Mouse (Mus musculus) v-Abl transformed pro-B cells (cell line): ENCODE results near the gene Kars.

Experiments
- in situ Hi-C, 2 experiments: fragments of 400-800 bp; cut with MboI; formaldehyde crosslinking; loops; one replicate each; pipeline ENCODE4 v1.15.1; 2025; ENCODE audit not compliant: unreplicated experiment in 2 of 2

Kars gene

DNA sequence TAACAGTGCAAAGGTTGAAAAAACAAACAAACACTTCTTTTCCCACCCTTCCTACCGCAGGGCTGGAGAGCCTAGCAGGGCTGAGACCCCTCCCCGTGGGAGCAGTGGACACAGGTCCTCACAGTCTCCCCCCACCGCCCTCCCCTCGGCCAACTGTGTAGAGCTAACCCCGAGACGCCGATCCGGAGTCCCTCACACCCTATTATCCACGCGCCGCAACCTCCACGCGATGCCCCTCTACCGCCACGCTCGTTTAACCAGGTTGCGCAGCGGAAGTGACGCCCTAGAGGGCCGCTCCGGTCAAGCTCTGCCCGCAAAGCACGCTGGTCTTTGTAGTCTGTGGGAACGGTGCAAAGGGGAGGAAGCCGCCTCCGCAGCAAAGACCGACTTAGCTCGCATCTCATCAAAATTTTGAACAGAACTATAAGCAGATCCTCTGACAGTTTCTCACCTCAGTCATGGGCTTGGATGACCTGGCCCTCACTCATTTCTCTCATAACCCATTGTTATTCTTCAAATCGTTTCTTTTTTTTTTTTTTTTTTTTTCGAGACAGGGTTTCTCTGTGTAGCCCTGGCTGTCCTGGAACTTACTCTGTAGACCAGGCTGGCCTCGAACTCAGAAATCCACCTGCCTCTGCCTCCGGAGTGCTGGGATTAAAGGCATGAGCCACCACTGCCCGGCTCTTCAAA, 19.0 kb downstream of the Kars start, which contains the start of gene Adat1:
Adat1 (minus strand) TSS at position 290 of the 690 bp plus-strand sequence.
- in situ Hi-C loops: loop anchor here (5.0 to 25.0 kb wide), 4 partner anchors 40 to 655 kb away; partner anchors contain the start of genes Gabarapl2 (in 1 of the 2), Mlkl (in 1 of the 2) and Wdr59 (in 1 of the 2)

DNA sequence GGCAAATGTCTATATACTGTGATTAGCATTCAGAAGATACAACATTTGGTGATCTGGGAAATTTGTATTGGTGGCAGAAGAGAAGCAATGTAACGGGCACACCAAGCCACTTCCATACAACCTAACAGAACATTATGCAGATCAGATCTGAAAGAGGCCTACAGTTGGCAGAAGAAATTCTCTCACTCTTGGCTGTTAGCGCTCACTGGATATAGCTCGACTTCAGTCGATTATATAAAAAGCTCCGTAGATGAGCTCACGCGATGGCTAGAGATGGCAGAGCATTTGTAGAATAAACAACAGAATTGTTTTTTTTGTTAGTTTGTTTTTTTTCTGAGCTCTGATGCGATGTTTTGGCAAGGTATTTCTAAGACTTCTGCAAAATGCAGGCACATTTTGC, 19.8 kb downstream of the Kars start:
- in situ Hi-C loops: loop anchor here (5.0 to 25.0 kb wide), 4 partner anchors 41 to 654 kb away; partner anchors contain the start of genes Gabarapl2 (in 1 of the 2), Mlkl (in 1 of the 2) and Wdr59 (in 1 of the 2)

DNA sequence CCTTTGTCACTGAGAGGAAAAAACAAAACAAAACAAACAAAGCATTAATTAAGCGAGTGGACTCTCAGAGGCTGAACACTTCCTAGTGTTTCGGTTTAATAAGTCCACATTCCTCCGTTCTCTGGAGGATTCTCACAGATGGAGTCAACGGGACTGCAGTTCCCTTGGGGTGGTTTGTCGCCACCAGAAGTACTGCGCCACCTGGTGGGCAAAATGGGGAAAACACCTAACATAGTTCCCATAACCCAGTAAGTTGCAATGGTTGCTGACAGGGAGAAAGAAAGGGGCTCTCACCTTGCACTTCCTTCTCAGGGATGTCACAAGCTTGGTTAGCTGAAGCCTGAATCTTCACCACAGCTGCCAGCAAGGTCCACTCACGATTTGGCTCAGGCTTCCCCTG, 21.2 kb downstream of the Kars start:
- in situ Hi-C loops: loop anchor here (5.0 to 25.0 kb wide), 5 partner anchors 42 to 653 kb away; partner anchors contain the start of genes Gabarapl2 (in 1 of the 2), Mlkl (in 1 of the 2) and Wdr59 (in 1 of the 2)

DNA sequence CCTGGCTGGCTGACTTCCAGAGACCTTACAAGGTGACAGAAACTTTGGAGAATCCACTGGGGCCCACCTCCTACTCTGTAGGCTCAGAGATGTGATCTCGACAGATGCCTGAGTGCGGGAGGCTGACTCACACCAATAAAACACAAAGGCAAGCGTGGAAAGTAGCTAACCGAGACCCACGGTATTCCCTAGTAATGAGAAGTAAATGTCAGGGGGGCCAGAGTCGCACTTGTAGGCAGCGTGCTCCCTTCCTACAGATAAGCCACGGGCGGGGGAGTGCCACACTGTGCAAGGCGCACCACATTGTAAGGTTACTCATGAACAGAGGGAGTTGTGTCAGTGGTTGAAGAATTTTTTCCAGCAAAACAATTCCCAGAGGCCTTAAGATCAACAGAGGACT, 26.6 kb downstream of the Kars start:
- in situ Hi-C loops: loop anchor here (5.0 to 25.0 kb wide), 3 partner anchors 112 to 647 kb away; partner anchors contain the start of genes Mlkl (in 1 of the 2) and Wdr59 (in 1 of the 2)

DNA sequence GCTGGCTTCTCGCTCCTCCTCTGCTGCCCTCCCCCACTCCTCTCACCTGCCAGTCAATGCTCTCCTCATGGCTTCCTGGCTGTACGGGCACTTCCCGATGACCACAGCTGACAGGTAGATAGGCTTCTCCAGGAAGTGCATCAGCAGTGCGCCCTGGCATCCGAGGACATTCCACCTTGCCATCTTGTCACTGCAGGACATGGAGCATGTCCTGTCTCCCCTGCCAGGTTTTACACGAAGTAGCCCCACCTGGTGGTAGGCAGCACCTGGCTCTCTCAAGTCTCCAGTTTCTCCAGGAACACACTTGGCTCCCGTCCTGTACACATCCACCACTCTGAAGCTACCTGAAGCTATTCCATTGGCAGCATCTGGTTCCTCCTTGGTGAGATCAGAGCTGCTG, 29.0 kb downstream of the Kars start:
- in situ Hi-C loops: loop anchor here (5.0 to 25.0 kb wide), 3 partner anchors 110 to 645 kb away; partner anchors contain the start of genes Mlkl (in 1 of the 2) and Wdr59 (in 1 of the 2)

DNA sequence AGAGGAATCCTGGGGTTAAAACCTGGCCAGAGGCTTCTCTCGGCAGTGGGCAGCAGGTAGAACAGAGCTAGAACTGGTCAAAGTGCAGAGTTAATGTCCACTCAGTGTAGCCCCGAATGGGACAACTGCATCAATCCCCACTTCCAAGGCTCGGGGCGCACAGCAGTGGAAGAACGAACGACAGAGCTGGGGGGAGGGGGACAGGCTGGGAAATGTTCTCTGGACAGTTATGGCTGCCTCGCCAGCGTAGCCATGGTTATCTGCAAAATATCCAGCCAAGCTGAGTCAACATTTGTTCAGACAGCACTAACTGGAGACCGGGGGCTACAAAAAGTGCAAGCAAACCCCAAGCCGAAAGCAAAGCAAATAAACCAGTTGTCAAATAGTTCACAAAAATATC, 33.0 kb downstream of the Kars start:
- in situ Hi-C loops: loop anchor here (25.0 kb wide), 2 partner anchors 466 to 641 kb away; partner anchors contain the start of genes Mlkl (in 1 of the 2) and Wdr59 (in 1 of the 2)

DNA sequence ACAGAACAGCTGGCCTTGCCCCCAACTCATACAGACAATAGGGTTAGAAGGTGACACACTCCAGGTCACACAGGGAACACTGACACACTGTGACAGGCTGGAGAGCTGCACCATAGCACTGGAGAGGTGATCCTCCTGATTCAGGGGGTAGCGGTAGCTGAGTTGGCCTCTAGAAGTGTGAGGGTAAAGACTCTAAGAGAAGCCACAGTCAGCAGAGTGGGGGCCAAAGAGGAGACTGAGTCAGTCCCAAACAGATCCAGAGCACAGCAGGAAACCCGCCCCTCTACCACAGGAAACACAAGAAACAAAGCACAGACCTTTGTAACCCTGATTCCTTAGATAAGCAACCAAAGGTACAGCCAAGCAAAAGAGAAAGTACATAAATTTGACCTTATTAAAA, 34.8 kb downstream of the Kars start:
- in situ Hi-C loops: loop anchor here (25.0 kb wide), 2 partner anchors 464 to 639 kb away; partner anchors contain the start of genes Mlkl (in 1 of the 2) and Wdr59 (in 1 of the 2)

DNA sequence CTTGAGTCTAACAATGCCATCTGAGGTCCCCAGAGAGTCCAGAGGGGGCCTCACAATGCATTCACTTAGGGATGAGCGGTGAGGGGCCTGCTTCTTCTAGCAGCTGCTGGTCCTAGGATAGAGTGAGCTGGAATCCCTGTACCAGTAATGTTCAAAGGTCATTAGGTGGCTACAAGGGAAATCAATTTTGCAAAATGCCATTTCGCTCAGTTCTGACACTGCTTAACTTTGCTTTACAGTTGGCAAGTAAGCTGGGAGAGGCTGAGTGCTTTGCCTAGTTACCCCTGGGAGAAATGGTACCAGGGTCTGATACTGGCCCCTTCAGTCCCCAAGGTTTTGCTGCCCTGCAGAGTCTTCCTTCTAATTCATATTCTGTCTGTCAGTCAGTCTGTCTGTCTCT, 35.4 kb downstream of the Kars start:
- in situ Hi-C loops: loop anchor here (25.0 kb wide), 2 partner anchors 463 to 638 kb away; partner anchors contain the start of genes Mlkl (in 1 of the 2) and Wdr59 (in 1 of the 2)

DNA sequence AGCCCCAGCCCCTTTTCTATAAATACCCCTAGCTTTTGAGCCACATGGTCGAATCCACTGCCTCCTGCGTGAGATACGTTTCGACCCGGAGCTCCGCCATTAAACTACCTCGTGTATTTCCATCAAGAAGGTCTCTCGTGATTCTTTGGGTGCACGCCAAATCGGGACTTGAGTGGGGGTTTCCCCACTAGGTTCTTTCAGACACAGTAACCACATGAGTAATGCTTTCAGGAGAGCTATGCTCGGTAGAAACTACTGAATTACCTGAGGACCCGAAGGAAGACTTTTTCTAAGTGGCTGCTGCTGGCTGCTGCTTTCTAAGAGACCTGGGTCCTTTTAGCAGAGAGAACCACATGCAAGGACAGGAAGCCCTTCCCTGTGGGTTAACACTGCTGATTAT, 37.0 kb downstream of the Kars start:
- in situ Hi-C loops: no loop called here

DNA sequence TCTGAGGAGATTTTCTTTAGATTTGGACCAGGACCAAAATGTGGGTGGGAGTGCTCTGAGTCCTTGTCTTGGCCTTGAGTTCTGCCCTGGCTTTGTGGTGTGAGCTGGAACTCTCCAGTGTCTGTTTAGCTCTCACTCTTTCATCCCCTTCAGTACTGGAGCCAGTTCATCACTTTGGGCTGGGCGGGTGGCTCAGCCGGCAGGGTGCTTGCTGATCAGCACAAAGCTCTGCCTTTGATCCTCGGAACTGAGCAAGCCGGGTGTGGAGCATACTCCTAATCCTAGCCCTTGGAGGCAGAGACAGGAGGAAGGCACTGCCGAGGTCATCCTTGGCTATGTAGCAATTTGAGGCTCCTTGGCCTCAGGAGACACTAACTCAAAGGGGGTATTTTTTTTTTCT, 42.1 kb downstream of the Kars start:
- in situ Hi-C loops: no loop called here

DNA sequence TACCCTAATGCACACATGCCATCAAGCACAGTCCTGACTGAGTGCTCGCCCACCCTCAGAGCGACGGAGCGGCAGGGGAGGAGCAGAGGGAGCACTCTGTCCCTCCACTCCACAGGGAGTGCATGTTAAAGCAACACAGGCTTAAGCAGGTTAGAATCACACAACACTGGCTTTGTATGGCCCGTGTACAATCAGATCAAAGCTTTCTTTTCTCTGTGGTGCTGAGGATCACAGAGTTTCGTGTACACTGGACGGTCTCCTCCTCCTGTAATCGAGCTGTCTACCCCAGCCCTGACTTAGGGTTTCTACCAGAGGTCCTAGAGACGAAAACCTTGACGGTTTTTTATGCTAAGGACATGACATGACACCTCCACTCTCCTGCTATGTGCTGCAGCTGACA, 42.6 kb downstream of the Kars start:
- in situ Hi-C loops: no loop called here

DNA sequence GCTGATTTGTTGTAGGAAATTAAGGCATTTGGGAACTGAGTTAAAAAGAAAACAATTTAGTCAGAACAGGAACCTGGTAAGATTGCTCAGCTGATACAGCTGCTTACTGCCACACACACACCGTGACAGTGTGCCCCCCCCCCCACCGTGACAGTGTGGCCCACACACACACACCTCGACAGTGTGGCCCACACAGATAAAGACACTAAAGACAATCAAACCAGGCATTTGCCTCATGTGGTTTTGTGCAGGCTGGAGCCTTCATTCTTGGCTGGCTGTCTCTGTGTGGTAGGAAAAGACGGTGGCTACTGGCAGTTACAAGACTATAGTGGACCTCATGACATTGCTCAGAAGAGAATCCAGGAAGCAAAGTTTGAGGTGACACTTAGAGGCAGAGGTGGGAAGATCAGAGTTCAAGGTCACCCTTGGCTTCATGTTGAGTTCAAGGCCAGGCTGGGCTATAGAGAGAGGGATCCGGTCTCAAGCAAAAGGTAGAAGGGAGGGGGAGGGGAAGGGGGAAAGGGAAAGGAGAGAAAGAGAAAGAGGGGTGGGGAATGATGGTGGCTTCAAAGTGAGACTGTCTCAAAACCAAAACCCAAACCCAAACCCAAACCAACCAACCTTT, 43.8 kb downstream of the Kars start:
- in situ Hi-C loops: no loop called here

DNA sequence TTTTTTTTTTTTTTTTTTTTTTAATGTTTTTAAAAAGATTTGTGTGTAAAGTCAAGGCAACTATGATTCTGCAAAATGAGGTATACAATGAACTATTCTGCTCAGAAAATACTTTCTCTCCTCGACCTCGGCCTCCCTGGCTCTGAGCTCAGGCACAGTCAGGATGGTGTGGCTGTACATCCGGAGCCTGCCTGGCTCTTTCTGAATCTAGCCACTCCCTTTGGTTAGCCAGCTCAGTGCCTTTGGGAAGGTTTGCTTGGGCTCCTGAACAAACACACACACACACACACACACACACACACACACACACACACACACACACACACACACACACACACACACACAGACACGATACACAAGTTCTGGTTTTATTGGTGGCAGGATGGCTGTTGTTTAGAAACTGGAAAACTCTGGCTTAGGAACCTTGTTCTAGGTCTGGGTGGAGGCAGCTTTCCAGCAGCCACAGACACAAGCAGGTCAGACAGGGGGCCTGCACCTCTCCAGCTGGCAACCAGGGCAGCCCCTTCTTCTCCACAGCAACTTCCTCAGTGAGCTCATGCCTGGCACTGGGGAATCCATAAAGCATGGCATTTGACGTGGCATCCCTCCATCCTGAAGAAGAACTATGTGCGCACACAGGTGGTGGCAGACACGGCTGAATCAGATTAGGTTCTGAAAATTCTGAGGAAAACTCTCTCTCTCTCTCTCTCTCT, 46.1 kb downstream of the Kars start:
- in situ Hi-C loops: no loop called here

DNA sequence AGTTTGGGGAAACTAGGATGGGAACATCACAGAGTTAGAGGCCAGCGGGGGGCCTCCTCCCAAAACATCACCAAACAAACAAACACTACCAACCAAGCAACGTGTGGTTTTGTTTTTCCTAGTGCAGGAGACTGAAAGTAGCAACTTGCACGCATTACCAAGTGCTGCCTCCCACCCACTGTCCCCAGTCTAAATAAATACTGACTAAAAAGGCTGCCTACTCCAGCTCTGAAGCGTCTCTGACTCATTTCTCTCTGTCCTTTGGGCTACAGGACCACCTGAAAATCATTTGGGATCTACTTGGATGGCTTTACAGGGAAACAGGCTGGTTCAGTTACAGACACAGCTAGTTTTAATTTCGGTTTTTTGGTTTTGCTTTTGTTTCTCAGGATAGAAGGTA, 46.8 kb downstream of the Kars start:
- in situ Hi-C loops: no loop called here

DNA sequence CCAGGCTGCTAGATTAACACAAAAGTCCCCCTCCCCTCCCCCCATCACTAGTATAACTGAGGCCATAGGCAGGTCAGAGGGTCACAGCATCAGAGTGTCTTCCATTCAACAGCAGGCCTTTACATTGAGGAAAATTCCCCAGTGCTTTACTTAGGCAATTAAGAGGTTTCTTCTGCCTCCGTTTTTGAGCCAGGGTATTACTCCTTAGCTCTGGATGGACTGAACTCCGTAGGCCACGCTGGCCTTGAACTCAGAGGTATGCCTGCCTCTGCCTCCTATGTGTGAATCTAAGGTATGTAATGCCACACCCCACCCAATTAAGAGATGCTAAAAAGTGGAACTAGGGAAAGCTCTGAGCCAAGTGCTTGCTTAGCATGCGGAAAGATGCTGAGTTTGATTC, 47.6 kb downstream of the Kars start:
- in situ Hi-C loops: no loop called here

DNA sequence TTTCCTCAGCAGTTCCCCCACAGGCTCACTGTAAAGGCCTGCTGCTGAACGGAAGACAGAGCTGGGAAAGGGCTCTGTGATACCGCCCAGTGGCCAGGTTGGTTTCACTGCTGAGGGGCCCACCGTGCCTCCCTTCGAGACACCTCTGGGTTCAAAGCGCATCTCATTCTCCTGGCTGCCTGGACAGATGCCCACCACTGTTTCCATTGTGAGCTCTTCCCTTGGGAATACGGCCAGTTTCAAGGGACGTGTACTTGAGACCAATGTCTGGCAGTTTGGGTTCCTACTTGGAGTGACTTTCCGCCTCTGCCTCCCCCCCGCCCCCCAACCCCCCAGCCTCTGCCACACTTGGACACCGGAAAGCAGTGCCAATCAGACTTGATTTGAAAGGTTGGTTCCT, 48.0 kb downstream of the Kars start:
- in situ Hi-C loops: no loop called here

DNA sequence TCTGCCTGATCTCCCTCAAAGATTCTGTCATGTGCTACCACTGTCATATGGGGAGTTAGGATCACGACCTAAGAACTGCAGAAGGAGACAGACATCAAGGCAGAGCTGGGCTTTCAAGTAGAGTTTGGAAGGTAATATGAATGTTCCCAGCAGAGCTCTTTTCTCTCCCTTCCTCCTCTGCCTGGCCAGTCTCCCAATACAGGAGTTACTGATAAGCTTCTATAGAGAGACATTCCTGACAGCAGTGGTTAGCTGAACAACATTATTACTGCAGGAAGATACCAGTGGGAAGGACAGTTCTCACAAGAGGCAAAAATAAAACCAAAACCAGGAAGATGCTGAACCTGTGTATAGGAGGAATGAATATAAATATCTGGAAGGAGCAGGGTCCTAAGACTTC, 48.5 kb downstream of the Kars start:
- in situ Hi-C loops: no loop called here

DNA sequence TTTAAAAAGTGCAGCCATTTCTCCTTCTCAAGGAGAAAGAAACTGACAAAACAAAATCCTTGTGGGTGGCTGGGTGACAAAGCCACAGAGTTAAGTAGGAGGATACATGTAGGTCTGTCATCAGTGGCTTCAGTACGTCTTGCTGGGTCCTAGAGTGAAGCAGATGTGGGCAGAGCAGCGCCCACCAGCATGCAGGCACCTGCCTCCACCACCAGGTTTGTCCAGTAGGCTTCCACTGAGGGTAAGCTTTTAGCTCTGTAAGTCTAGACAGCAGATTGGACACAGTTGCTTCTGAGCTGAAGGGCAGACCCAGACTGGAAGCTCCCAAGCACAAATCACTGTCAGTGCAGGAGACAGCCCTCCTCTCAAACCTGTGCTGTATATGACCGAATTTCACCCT, 49.8 kb downstream of the Kars start:
- in situ Hi-C loops: no loop called here

DNA sequence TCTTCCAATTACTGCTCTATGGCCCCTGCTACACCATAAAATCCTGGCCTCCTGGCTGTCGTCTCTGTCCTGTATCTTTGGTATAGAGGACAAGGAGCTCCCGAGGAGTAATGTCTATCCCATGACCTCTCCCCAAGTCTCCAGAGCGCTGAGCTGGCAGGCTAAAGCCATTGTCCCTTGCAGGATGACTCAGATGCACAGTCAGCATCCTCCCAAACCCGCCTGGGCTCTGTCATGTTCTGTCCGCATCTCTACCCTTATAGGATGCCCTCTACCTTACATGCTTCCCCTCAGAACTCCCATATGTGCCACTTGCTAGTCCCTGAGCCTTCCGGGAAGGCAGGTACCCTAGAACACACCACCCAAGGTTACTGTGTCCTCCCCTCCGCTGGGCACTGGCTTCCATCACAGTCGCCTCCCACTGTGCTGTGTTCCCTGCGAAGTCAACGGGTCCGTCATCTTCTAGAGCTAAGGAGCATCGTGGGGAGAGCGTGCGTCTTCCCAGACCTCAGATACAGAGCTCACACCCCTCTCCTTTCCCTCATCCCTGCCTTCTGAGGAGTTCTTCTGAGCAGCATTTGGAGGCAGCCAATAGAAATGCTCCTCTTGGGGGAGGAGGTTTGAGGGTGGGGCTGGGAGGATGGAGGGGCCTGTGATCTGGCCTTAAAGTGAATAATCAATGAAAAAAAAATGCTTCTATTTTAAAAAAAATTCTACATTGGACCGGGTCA, 50.4 kb downstream of the Kars start:
- in situ Hi-C loops: no loop called here

DNA sequence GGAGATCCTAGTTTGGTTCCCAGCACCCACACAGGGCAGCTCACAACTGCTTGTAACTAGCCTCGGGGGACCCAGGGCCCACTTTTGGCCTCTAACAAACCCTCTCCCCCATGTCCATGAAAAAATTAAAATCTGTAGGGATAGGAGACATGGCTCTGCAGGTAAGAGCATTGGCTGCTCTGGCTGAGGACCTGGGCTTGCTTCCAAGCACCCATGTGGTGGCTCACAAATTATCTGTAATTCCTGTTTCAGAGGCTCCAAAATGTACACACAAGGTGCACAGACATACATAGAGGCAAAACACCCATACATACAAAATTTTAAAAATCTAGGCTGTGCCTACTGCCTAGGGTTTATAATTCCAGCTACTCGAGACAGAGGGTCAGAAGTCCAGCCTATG, 53.9 kb downstream of the Kars start:
- in situ Hi-C loops: no loop called here
